Mouse (Mus musculus) B cell, adult 62 days (primary cell): Measurements from ENCODE around the gene Vinac1. TPM values are rescaled to one million over a fixed set of nuclear protein-coding genes. Genes with fewer than 3 reads are reported as not detected.

ENCODE experiments used
- total RNA-seq: library from RNA; stranded (reverse); gene quantifications from 4 replicates; pipeline ENCODE4 v1.2.4, GENCODE M21; 2023

Vinac1 gene
- total RNA-seq: 0.12 to 0.14 TPM in 2 of 4 replicates, not detected in the others

DNA sequence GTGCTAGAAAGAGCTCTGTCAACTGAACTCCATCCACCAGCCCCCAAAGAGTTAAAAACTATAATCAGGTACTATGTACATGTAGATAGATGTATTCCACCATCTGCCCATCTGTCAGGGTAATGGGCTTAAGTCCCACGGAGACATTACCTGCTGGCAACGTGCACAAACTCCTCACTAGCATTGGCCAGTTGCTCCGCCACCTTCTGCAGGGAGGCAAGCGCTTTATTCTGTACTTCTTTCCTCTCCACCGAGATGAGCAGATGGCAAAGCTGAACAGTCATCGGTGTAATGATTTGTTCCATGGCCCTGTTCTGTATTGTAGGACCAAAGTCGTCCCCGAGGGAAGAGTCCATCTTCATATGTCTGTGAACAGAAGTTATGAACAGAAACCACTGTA, at the start of gene Vinac1:
Gene Vinac1, minus strand, starts transcription at position 362 of the 400 bp plus-strand sequence.

DNA sequence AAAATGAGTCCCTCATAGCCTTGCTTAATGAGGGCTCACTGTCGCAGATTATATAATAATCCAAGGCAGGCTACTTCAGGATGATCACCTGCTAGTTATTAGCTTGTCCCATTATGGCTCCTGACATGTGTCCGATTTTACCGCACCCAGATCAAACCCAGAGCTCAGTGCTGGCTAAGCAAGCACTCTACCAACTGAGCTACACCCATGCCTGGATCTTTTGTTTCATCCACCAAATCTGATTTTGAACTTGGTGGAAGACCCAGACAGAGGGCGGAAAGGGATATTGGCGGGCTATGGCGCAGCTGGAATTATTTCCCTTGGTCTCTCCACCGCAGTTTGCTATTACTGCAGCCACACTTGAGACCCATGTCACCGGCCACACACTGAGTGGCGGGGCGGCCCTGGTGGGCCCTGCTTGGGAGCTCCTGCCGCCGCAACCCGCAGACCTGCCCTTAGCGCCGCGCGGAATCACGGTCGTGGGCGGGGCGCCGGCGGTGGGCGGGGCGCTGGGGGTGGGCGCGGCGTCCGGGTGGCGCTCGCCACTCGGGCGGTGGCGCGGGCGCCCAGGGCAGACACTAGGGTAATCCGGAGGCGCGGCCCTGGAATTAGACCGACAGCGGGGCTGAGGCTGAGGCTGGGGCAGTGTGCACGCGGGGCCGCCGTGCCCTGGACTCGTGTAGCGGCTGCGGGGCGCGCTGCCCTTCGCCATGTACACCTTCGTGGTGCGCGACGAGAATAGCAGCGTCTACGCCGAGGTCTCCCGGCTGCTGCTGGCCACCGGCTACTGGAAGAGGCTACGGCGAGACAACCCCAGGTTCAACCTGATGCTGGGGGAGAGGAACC, 17.7 kb upstream of the Vinac1 start, which contains the start of gene Ttl:
Gene Ttl, plus strand, starts transcription at position 506 of the 846 bp plus-strand sequence.

Other genes starting within 250 kb of the Vinac1 start
- gene Tmem87b, start 230.1 kb downstream of the Vinac1 start, total RNA-seq: 38.0 to 46.5 TPM (median 45.1 TPM) in 4 replicates
- not detected in 4 replicates for gene Fbln7, start 185.2 kb downstream of the Vinac1 start, total RNA-seq
- gene Zc3h8, start 104.1 kb downstream of the Vinac1 start, total RNA-seq: 3.7 to 5.1 TPM (median 4.6 TPM) in 4 replicates
- gene Zc3h6, start 80.8 kb downstream of the Vinac1 start, total RNA-seq: 9.0 to 13.0 TPM (median 10.7 TPM) in 4 replicates
- 4.2 to 7.5 TPM (median 4.7 TPM) in 4 replicates for gene Gm10762, start 80.4 kb downstream of the Vinac1 start, total RNA-seq
- gene Ttl, start 17.8 kb upstream of the Vinac1 start, total RNA-seq: 3.9 to 5.2 TPM (median 4.3 TPM) in 4 replicates
- gene Polr1b, start 52.8 kb upstream of the Vinac1 start, total RNA-seq: 49.0 to 51.4 TPM (median 49.9 TPM) in 4 replicates
- 14.6 to 18.4 TPM (median 17.5 TPM) in 4 replicates for gene Chchd5, start 81.5 kb upstream of the Vinac1 start, total RNA-seq
- gene Slc20a1, start 150.6 kb upstream of the Vinac1 start, total RNA-seq: 214 to 240 TPM (median 218 TPM) in 4 replicates
- 1.2 to 2.2 TPM (median 1.5 TPM) in 4 replicates for gene Ckap2l, start 249.0 kb upstream of the Vinac1 start, total RNA-seq